Mouse (Mus musculus) G1E (cell line): ENCODE results near the gene Apba1. TPM values are rescaled to one million over a fixed set of nuclear protein-coding genes. Genes with fewer than 3 reads are reported as not detected.

Experiments used
- ATAC-seq: 2 replicates; pipeline ENCODE4 v1.8.0; 2016; ENCODE audit warnings: mild to moderate bottlenecking; ENCODE audit not compliant: insufficient number of reproducible peaks, poor library complexity, low FRiP score, severe bottlenecking; ENCODE audit errors: extremely low read depth
- DNase-seq: peaks from one replicate; pipeline ENCODE4 v3.0.0; 2012; ENCODE audit warnings: low spot score
- H3K27me3 ChIP-seq: 2 replicates; pipeline ENCODE4 v1.6.1; 2012; ENCODE audit warnings: mild to moderate bottlenecking, low read length, inconsistent platforms; ENCODE audit not compliant: insufficient read depth
- H3K36me3 ChIP-seq: replicated peaks from 2 replicates; pipeline ENCODE3; 2012; ENCODE audit warnings: mild to moderate bottlenecking, inconsistent platforms
- H3K4me1 ChIP-seq: 2 replicates; pipeline ENCODE4 v1.6.1; 2012; ENCODE audit warnings: low read depth, low read length, inconsistent platforms, mixed read lengths; ENCODE audit not compliant: insufficient read depth
- H3K4me3 ChIP-seq: 2 replicates; pipeline ENCODE4 v1.5.1; 2012; ENCODE audit warnings: low read depth, mild to moderate bottlenecking, inconsistent platforms, low read length, moderate library complexity, mixed read lengths
- H3K9me3 ChIP-seq: replicated peaks from 2 replicates; pipeline ENCODE4 v1.6.1; 2012; ENCODE audit warnings: inconsistent platforms
- CTCF ChIP-seq: IDR thresholded peaks from 2 replicates; pipeline ENCODE4 v1.5.1; 2012; ENCODE audit warnings: low read depth, low read length, inconsistent platforms, mixed read lengths
- GATA1 ChIP-seq: IDR thresholded peaks from 2 replicates; pipeline ENCODE4 v1.6.1; 2012; ENCODE audit warnings: borderline replicate concordance, low read length, inconsistent platforms, mixed read lengths
- GATA2 ChIP-seq: IDR thresholded peaks from 2 replicates; pipeline ENCODE4 v1.6.1; 2012; ENCODE audit warnings: low read depth, low read length, inconsistent platforms, borderline replicate concordance
- POLR2AphosphoS5 ChIP-seq: IDR thresholded peaks from 2 replicates; pipeline ENCODE4 v1.6.1; 2012; ENCODE audit warnings: low read depth, low read length, inconsistent platforms; ENCODE audit not compliant: insufficient replicate concordance
- TAL1 ChIP-seq: conservative IDR thresholded peaks from 2 replicates; pipeline ENCODE4 v1.6.1; 2012; ENCODE audit warnings: low read depth, low read length, inconsistent platforms, mixed read lengths
- polyA plus RNA-seq: library from polyadenylated mRNA; stranded (reverse); fragments of >175 nt; gene quantifications from 2 replicates; pipeline ENCODE4 v1.2.3, GENCODE M21; 2012
- total RNA-seq, 2 experiments: library from RNA; stranded (forward) in 1 of 2; stranded (reverse) in 1 of 2; fragments of 200-1000 nt in 1 of 2; fragments of >200 nt in 1 of 2; fragmentation: Nextera tagmentation in 1 of 2; gene quantifications; 2 replicates each; pipeline ENCODE4 v1.2.3; 2014 to 2017

The Apba1 gene
- total and polyA plus RNA-seq, 3 experiments = 0.16 TPM; not detected in 2

DNA sequence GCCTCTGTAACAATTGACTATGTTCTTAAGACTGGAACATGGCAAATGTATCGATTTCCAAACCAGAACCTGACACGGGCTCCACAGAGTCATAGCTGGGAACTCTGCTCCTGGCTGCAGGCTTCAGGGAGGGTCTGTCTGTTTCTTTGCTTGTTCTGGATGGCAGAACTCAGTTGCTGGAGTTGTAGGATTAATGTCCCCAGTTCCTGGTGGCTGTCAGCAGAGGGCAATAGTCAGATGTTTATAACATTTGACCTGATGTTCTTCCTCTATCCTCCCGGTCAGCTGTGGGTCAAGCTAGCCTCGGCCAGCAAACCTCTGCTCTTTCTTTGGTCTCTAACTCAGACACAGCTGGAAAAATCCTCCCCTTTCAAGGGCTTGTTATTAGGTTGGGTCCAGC lies 104.0 kb downstream of the Apba1 start:
- DNase-seq = no peak
- no peak for TF ChIP-seq GATA2
- TF ChIP-seq TAL1 = no peak
- no peak for TF ChIP-seq POLR2AphosphoS5
- TF ChIP-seq GATA1 = no peak
- TF ChIP-seq CTCF = no peak
- no peak overlapping the region for H3K4me3 ChIP-seq
- H3K36me3 ChIP-seq = no peaks in the 10 kb centered on the region
- no peaks in the 10 kb centered on the region for H3K4me1 ChIP-seq
- no peaks in the 10 kb centered on the region for H3K27me3 ChIP-seq
- H3K9me3 ChIP-seq = peaks cover 4% of the 10 kb centered on the region
- no peak for ATAC-seq

DNA sequence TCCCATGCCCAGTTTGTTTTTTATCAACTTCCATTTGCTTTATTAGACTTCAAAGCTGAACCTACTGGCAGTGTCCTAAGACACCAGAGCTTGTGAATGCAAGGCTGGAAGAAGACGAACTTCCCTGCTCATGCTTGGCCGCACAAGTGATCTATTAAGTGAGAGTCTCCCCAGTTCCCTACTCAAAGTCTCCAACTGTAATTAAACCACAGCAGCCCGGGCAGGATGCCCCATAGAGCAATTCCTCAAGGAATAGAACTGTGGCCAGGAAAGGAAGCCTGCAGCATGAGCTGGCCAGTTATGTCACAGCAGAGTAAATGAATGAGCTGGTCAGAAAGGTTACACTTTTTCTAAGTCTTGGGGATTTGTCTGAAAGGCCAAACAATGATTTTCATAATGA lies 105.3 kb downstream of the Apba1 start:
- Histone ChIP-seq H3K4me1 (no peaks in the 10 kb centered on the region), H3K9me3 (no peaks in the 10 kb centered on the region), H3K4me3 (no peak overlapping the region), H3K27me3 (no peaks in the 10 kb centered on the region), H3K36me3 (no peaks in the 10 kb centered on the region)
- DNase-seq (no peak), ATAC-seq (no peak)
- TF ChIP-seq GATA2 = no peak
- TF ChIP-seq GATA1 = no peak
- no peak for TF ChIP-seq POLR2AphosphoS5
- no peak for TF ChIP-seq CTCF
- no peak for TF ChIP-seq TAL1

- no peak overlapping the region for H3K4me3 ChIP-seq
- ATAC-seq (no peak), DNase-seq (no peak)
- no peak for TF ChIP-seq GATA1
- TF ChIP-seq TAL1 = no peak
- H3K9me3 ChIP-seq = no peaks in the 10 kb centered on the region
- no peaks in the 10 kb centered on the region for H3K4me1 ChIP-seq
- no peaks in the 10 kb centered on the region for H3K27me3 ChIP-seq
- no peaks in the 10 kb centered on the region for H3K36me3 ChIP-seq
Measured at GRCm38 (mm10) chr19:23866045-23866444, 107.4 kb downstream of the Apba1 start.

- TF ChIP-seq GATA1 (no peak), TAL1 (no peak), POLR2AphosphoS5 (no peak), CTCF (no peak), GATA2 (no peak)
- Histone ChIP-seq H3K9me3 (no peaks in the 10 kb centered on the region), H3K27me3 (no peaks in the 10 kb centered on the region), H3K4me1 (no peaks in the 10 kb centered on the region), H3K36me3 (no peaks in the 10 kb centered on the region), H3K4me3 (no peak overlapping the region)
- DNase-seq (no peak), ATAC-seq (no peak)
Measured at GRCm38 (mm10) chr19:23867052-23867451, 108.4 kb downstream of the Apba1 start.

GRCm38 (mm10) chr19:23867589-23867988 lies 108.9 kb downstream of the Apba1 start:
- DNase-seq (no peak), ATAC-seq (no peak)
- Histone ChIP-seq H3K27me3 (no peaks in the 10 kb centered on the region), H3K36me3 (no peaks in the 10 kb centered on the region), H3K4me3 (no peak overlapping the region), H3K4me1 (no peaks in the 10 kb centered on the region), H3K9me3 (no peaks in the 10 kb centered on the region)
- TF ChIP-seq GATA2 (no peak), GATA1 (no peak), CTCF (no peak), TAL1 (no peak), POLR2AphosphoS5 (no peak)

DNA sequence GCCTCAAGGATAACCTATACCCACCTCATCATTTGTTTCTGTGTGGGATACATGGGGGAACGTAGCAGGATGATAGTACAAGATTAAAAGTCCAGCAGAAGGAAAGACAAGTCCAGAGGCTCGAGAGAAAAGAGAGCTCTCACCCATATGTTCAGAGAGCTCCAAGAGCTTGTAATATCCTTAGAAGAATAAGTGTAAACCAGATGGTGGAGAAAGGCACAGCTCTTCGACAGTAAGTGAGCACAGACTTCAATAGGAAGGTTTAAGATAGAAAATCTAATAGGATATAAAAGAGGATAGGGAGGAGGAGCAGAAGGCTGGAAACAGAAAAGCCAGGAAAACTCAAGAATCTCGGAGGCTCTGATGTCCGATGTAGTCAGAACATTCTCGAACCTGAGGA lies 115.8 kb downstream of the Apba1 start:
- no peak for ATAC-seq

DNA sequence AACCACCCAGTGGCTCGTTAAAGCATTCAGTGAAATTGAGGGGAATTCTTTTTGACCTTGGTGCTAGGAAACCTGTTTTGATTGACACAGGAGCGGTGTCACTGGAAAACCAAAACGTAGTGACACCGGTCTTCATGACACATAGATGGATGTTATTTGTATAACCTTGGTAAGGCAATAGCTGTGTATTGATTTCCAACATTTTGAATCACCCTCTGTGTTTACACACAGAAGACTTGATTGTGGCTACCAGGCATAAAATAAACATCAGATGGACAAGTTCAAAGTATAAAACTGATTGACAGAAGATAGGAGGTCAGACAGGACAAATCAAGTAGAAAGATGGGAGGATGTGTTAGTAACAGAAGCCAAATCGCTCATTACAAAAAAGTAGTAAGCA lies 117.1 kb downstream of the Apba1 start:
- Histone ChIP-seq H3K4me3 (no peak overlapping the region), H3K4me1 (no peaks in the 10 kb centered on the region), H3K36me3 (no peaks in the 10 kb centered on the region), H3K27me3 (0 out of 2 replicates have a peak, but pooled peaks cover 2% of the 10 kb centered on the region), H3K9me3 (no peaks in the 10 kb centered on the region)
- TF ChIP-seq GATA2 (no peak), POLR2AphosphoS5 (no peak), CTCF (no peak)
- ATAC-seq (no peak), DNase-seq (no peak)

More for the DNA sequence above, 115.8 kb downstream of the Apba1 start:
- no peak for DNase-seq
- no peaks in the 10 kb centered on the region for H3K4me1 ChIP-seq
- H3K4me3 ChIP-seq = no peak overlapping the region
- H3K27me3 ChIP-seq = no peaks in the 10 kb centered on the region
- no peaks in the 10 kb centered on the region for H3K9me3 ChIP-seq
- H3K36me3 ChIP-seq = no peaks in the 10 kb centered on the region
- no peak for TF ChIP-seq GATA2
- no peak for TF ChIP-seq TAL1
- TF ChIP-seq CTCF = no peak
